Mouse (Mus musculus) heart, postnatal 4 days (tissue): ENCODE measurements at regions not wholly inside any gene's neighbourhood (a gene's known extent, or its start where the extent isn't known, plus 50 kb on each side); places are given as distances from the start of the nearest gene placed in this dataset.

Experiments used
- DNase-seq: peaks from one replicate; pipeline ENCODE4 v3.0.0; 2021

- DNase-seq: peak; percentile 26
These were observed 66.8 kb upstream of the Zbtb20 start for GRCm38 (mm10) chr16:42808864-42809263.

GRCm38 (mm10) chr16:42807536-42807935 is 68.1 kb upstream of the Zbtb20 start:
- no peak for DNase-seq

- DNase-seq: no peak
These were observed 72.1 kb upstream of the Zbtb20 start for GRCm38 (mm10) chr16:42803609-42804008.

GRCm38 (mm10) chr16:42792571-42792970 is 83.1 kb upstream of the Zbtb20 start:
- no peak for DNase-seq

- no peak for DNase-seq
These were observed 91.0 kb upstream of the Zbtb20 start for GRCm38 (mm10) chr16:42784712-42785111.

GRCm38 (mm10) chr16:42784031-42784430 is 91.7 kb upstream of the Zbtb20 start:
- DNase-seq: no peak

GRCm38 (mm10) chr16:42782091-42782679 is 93.5 kb upstream of the Zbtb20 start:
- DNase-seq: peak; percentile 57

- DNase-seq: peak; percentile 42
These were observed 94.3 kb upstream of the Zbtb20 start for GRCm38 (mm10) chr16:42781096-42782071.

- DNase-seq: peak; percentile 30
These were observed 95.7 kb upstream of the Zbtb20 start for GRCm38 (mm10) chr16:42779957-42780356.

- DNase-seq: no peak
These were observed 103.0 kb upstream of the Zbtb20 start for GRCm38 (mm10) chr16:42772640-42773039.

- DNase-seq: no peak
These were observed 105.5 kb upstream of the Zbtb20 start for GRCm38 (mm10) chr16:42770199-42770598.

- no peak for DNase-seq
These were observed 127.0 kb upstream of the Zbtb20 start for GRCm38 (mm10) chr16:42748681-42749080.

GRCm38 (mm10) chr16:42745943-42746675 is 129.6 kb upstream of the Zbtb20 start:
- DNase-seq: peak; percentile 4

GRCm38 (mm10) chr16:42743538-42743937 is 132.1 kb upstream of the Zbtb20 start:
- DNase-seq: no peak

- DNase-seq: no peak
These were observed 132.6 kb upstream of the Zbtb20 start for GRCm38 (mm10) chr16:42743120-42743519.

- DNase-seq: no peak
These were observed 147.9 kb upstream of the Zbtb20 start for GRCm38 (mm10) chr16:42727826-42728225.

GRCm38 (mm10) chr16:42719915-42720314 is 155.8 kb upstream of the Zbtb20 start:
- DNase-seq: no peak

GRCm38 (mm10) chr16:42718452-42718851 is 157.2 kb upstream of the Zbtb20 start:
- no peak for DNase-seq

GRCm38 (mm10) chr16:42717828-42718412 is 157.8 kb upstream of the Zbtb20 start:
- DNase-seq: no peak

GRCm38 (mm10) chr16:42717075-42717827 is 158.4 kb upstream of the Zbtb20 start:
- DNase-seq: no peak

GRCm38 (mm10) chr16:42702676-42703075 is 173.0 kb upstream of the Zbtb20 start:
- no peak for DNase-seq

GRCm38 (mm10) chr16:42681196-42681595 is 194.5 kb upstream of the Zbtb20 start:
- no peak for DNase-seq
